Mouse (Mus musculus) spleen, adult 2 months (tissue): Measurements from ENCODE around the gene Pde4d. TPM values are rescaled to one million over a fixed set of nuclear protein-coding genes. Genes with fewer than 3 reads are reported as not detected.
A peak's percentile ranks its signal among the peaks of the same experiment; 100 is the strongest.

ENCODE experiments used
- DNase-seq, 2 experiments: peaks; one replicate each; pipeline versions ENCODE4 v3.0.0 to v3.0.0-alpha.2; 2012 to 2021; ENCODE audit warnings: low spot score in 2 of 2, low read depth in 1 of 2
- H3K27ac ChIP-seq: fragments of 200-500 bp; 2 replicates; pipeline ENCODE4 v1.5.1; 2012; ENCODE audit warnings: low read length, inconsistent platforms; ENCODE audit not compliant: insufficient read depth
- H3K27me3 ChIP-seq: fragments of 200-500 bp; 2 replicates; pipeline ENCODE4 v1.6.1; 2012; ENCODE audit warnings: mild to moderate bottlenecking, moderate library complexity, low read length, inconsistent platforms; ENCODE audit not compliant: control insufficient read depth, insufficient read depth
- H3K36me3 ChIP-seq: fragments of 200-500 bp; 2 replicates; pipeline ENCODE4 v1.6.1; 2012; ENCODE audit warnings: mild to moderate bottlenecking, low read length, inconsistent platforms; ENCODE audit not compliant: control insufficient read depth, insufficient read depth
- H3K4me1 ChIP-seq: fragments of 200-500 bp; 2 replicates; pipeline ENCODE4 v1.6.1; 2011; ENCODE audit warnings: inconsistent platforms; ENCODE audit not compliant: control insufficient read depth, insufficient read depth, insufficient read length
- H3K4me3 ChIP-seq: fragments of 200-500 bp; 2 replicates; pipeline ENCODE4 v1.5.1; 2011; ENCODE audit warnings: mild to moderate bottlenecking, inconsistent platforms; ENCODE audit not compliant: insufficient read depth, insufficient read length; ENCODE audit errors: extremely low read depth
- CTCF ChIP-seq: fragments of 200-500 bp; IDR thresholded peaks from 2 replicates; pipeline ENCODE4 v1.5.1; 2011; ENCODE audit warnings: mild to moderate bottlenecking, inconsistent platforms; ENCODE audit not compliant: insufficient read depth, insufficient read length, insufficient replicate concordance; ENCODE audit errors: extremely low read depth
- POLR2A ChIP-seq: fragments of 200-500 bp; IDR thresholded peaks from 2 replicates; pipeline ENCODE4 v1.6.1; 2011; ENCODE audit warnings: low read depth, low read length, inconsistent platforms
- WGBS: fragments of 180-500 bp; shearing (Covaris S2); methylation state at CpG from one replicate; pipeline ENCODE4 v1.1.7; 2018; 5-methylcytosine and 5-hydroxymethylcytosine counted together
- polyA plus RNA-seq: library from polyadenylated mRNA; depleted of rRNA; stranded (reverse); fragments of >200 nt; gene quantifications from 2 replicates; pipeline ENCODE4 v1.2.3, GENCODE M21; 2012

The Pde4d gene
- polyA plus RNA-seq, 1 experiment = 4.8 TPM

GRCm38 (mm10) chr13:109906342-109906888 is 1456.7 kb downstream of the Pde4d start:
- H3K27me3 ChIP-seq = no peaks in the 10 kb centered on the region
- no peaks in the 10 kb centered on the region for H3K36me3 ChIP-seq
- TF ChIP-seq POLR2A (no peak), CTCF (no peak)
- DNase-seq = no peak
- WGBS = 75% methylated on average over 4 of the region's 4 CpGs
- no peak overlapping the region for H3K4me3 ChIP-seq
- no peaks in the 10 kb centered on the region for H3K4me1 ChIP-seq
- no peak overlapping the region for H3K27ac ChIP-seq

GRCm38 (mm10) chr13:109907634-109908033 is 1457.9 kb downstream of the Pde4d start:
- H3K4me3 ChIP-seq = no peak overlapping the region

GRCm38 (mm10) chr13:109908386-109908785 is 1458.6 kb downstream of the Pde4d start:
- Histone ChIP-seq H3K36me3 (no peaks in the 10 kb centered on the region), H3K4me1 (no peaks in the 10 kb centered on the region), H3K27me3 (no peaks in the 10 kb centered on the region), H3K27ac (no peak overlapping the region), H3K4me3 (no peak overlapping the region)
- no peak for TF ChIP-seq CTCF
- TF ChIP-seq POLR2A = no peak
- WGBS = 82% methylated on average over 3 of the region's 3 CpGs
- no peak for DNase-seq

More at GRCm38 (mm10) chr13:109907634-109908033, 1457.9 kb downstream of the Pde4d start:
- H3K27ac ChIP-seq = no peak overlapping the region
- H3K36me3 ChIP-seq = no peaks in the 10 kb centered on the region
- 5% methylated on average over 9 of the region's 9 CpGs for WGBS
- DNase-seq = peak; percentile 62 to 85
- H3K27me3 ChIP-seq = no peaks in the 10 kb centered on the region
- TF ChIP-seq CTCF (peak; percentile 83; the same call in 1 of the 2 replicates), POLR2A (no peak)
- no peaks in the 10 kb centered on the region for H3K4me1 ChIP-seq

- TF ChIP-seq CTCF (no peak), POLR2A (no peak)
- Histone ChIP-seq H3K36me3 (no peaks in the 10 kb centered on the region), H3K4me3 (no peak overlapping the region), H3K27ac (no peak overlapping the region), H3K27me3 (no peaks in the 10 kb centered on the region), H3K4me1 (no peaks in the 10 kb centered on the region)
- WGBS = 89% methylated on average over 8 of the region's 8 CpGs
- no peak for DNase-seq
These were observed 1459.4 kb downstream of the Pde4d start for GRCm38 (mm10) chr13:109909111-109909510.

- Histone ChIP-seq H3K36me3 (no peaks in the 10 kb centered on the region), H3K4me3 (no peak overlapping the region), H3K27me3 (no peaks in the 10 kb centered on the region), H3K4me1 (no peaks in the 10 kb centered on the region), H3K27ac (no peak overlapping the region)
- no peak for TF ChIP-seq CTCF
- TF ChIP-seq POLR2A = no peak
- WGBS = 84% methylated on average over 8 of the region's 8 CpGs
- DNase-seq = no peak
These were observed 1461.2 kb downstream of the Pde4d start for GRCm38 (mm10) chr13:109910915-109911314.

- H3K4me3 ChIP-seq = no peak overlapping the region
- no peaks in the 10 kb centered on the region for H3K36me3 ChIP-seq
- H3K27ac ChIP-seq = no peak overlapping the region
- no peaks in the 10 kb centered on the region for H3K27me3 ChIP-seq
- 93% methylated on average over 4 of the region's 4 CpGs for WGBS
- no peaks in the 10 kb centered on the region for H3K4me1 ChIP-seq
- TF ChIP-seq POLR2A (no peak), CTCF (no peak)
- DNase-seq = no peak
These were observed 1462.9 kb downstream of the Pde4d start for GRCm38 (mm10) chr13:109912635-109913034.

GRCm38 (mm10) chr13:109914246-109914645 is 1464.5 kb downstream of the Pde4d start:
- Histone ChIP-seq H3K27me3 (no peaks in the 10 kb centered on the region), H3K36me3 (no peaks in the 10 kb centered on the region), H3K4me3 (no peak overlapping the region), H3K4me1 (no peaks in the 10 kb centered on the region), H3K27ac (no peak overlapping the region)
- DNase-seq = no peak
- no peak for TF ChIP-seq POLR2A
- no peak for TF ChIP-seq CTCF
- 94% methylated on average over 13 of the region's 13 CpGs for WGBS
